Mouse (Mus musculus): ENCODE measurements around the gene Dennd1a. TPM values are rescaled to one million over a fixed set of nuclear protein-coding genes. Genes with fewer than 3 reads are reported as not detected.
A peak's percentile ranks its signal among the peaks of the same experiment; 100 is the strongest.

Dennd1a gene
- polyA plus RNA-seq, 1 experiment from 2014 or later, result 12.2 TPM

DNA sequence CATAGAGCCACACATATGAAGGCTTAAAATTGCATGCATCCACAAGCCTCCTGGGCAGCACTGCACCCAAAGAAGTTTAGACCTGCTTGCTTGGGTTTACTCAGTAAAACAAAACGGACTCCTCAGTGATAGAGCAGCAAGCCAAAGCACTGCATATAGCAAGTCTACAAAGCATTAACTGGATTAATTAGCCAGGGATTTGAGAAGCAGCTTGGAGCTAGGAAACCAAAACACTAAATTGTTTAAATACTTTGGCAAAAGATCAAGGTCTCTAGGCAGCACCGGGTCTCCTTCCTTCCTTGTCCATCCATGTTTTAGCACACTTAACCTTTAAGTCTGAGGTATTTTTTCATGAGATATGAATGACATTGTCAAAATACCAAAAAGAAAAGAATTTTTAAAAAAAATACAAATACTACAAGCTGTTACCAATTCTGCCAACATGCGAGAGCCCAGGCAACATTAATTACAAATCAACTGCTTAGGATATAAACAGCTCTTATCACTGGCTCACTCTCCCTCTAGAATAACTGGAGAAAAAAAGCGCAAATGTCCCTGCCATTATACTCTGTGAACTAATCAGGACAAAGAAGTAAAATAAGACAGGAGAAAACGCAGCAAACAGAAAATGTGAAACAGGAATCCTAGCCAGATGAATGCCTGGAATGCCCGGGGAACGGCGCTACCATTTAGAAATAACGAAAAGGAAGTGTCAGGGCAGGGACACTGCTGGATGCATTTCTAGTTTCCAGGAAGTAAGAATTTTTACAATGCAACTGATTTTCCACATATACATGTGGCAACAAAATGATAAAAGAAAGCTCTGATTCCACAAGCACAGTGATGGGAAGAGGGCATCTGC, 90.8 kb downstream of the Dennd1a start:
- WGBS, result 34% methylated on average over 9 of the region's 9 CpGs
- no peak overlapping the region for H3K9ac ChIP-seq (replicated peaks; ENCODE audit: low read depth, low read length)
- no peak overlapping the region for H3K4me2 ChIP-seq (replicated peaks; ENCODE audit: low read depth, low read length)

DNA sequence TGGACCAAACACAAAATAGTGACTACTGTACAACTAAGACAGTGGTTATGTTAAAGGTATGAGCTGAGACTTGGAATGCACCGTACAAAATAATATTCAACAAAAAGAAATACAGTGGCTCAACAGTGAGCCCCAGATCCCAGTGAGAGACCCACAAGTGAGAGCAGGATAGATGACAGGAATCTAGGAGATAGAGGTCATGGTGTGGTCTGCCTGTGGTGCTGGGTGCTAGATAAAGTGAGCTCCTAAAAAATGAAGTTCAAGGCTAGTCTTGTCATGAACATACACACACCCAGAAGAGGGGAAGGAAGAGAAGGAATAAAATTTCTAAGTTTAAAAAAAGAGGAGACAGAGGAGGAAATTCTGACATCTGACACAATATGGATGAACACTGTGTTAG, 95.2 kb downstream of the Dennd1a start:
- Histone ChIP-seq H3K4me2 (replicated peaks; ENCODE audit: low read depth, low read length) (no peak overlapping the region), H3K4me3 (ENCODE audit: low read depth, low read length) (no peak overlapping the region), H3K9ac (replicated peaks; ENCODE audit: low read depth, low read length) (no peak overlapping the region), H3K27me3 (ENCODE audit: control insufficient read depth, insufficient read depth, low read length) (no peaks in the 10 kb centered on the region), H3K36me3 (ENCODE audit: control insufficient read depth, insufficient read depth, low read length) (no peaks in the 10 kb centered on the region), H3K9me3 (ENCODE audit: control insufficient read depth, low read depth, low read length) (no peaks in the 10 kb centered on the region), H3K27ac (ENCODE audit: low read length) (no peak overlapping the region), H3K4me1 (ENCODE audit: control insufficient read depth, insufficient read depth, low read length) (no peaks in the 10 kb centered on the region)
- 90% methylated on average over 1 of the region's 1 CpGs for WGBS
- peak; percentile 61; the same call in 1 of the 2 replicates for ATAC-seq (ENCODE audit: insufficient number of reproducible peaks, insufficient read depth, low FRiP score, low read depth)

More for the DNA sequence above, 90.8 kb downstream of the Dennd1a start:
- no peaks in the 10 kb centered on the region for H3K27me3 ChIP-seq (ENCODE audit: control insufficient read depth, insufficient read depth, low read length)
- no peaks in the 10 kb centered on the region for H3K4me1 ChIP-seq (ENCODE audit: control insufficient read depth, insufficient read depth, low read length)
- H3K27ac ChIP-seq (ENCODE audit: low read length), result no peak overlapping the region
- H3K36me3 ChIP-seq (ENCODE audit: control insufficient read depth, insufficient read depth, low read length), result no peaks in the 10 kb centered on the region
- no peak overlapping the region for H3K4me3 ChIP-seq (ENCODE audit: low read depth, low read length)
- ATAC-seq (ENCODE audit: insufficient number of reproducible peaks, insufficient read depth, low FRiP score, low read depth), result no peak
- H3K9me3 ChIP-seq (ENCODE audit: control insufficient read depth, low read depth, low read length), result no peaks in the 10 kb centered on the region

DNA sequence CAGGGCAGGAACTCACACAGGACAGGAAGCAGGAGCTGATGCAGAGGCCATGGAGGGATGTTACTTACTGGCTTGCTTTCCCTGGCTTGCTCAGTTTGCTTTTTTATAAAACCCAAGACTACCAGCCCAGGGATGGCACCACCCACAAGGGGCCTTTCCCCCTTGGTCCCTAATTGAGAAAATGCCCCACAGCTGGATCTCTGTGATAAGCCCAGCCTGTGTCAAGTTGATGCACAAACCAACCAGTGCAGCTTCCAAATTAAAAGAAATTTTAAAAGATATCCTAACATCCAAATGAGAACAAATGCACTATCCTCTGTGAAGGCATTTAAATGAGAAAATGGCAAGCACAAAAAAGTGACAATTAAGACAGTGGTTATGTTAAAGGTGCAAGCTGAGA, 95.6 kb downstream of the Dennd1a start:
- Histone ChIP-seq H3K4me1 (ENCODE audit: control insufficient read depth, insufficient read depth, low read length) (no peaks in the 10 kb centered on the region), H3K9me3 (ENCODE audit: control insufficient read depth, low read depth, low read length) (no peaks in the 10 kb centered on the region), H3K9ac (replicated peaks; ENCODE audit: low read depth, low read length) (no peak overlapping the region), H3K27me3 (ENCODE audit: control insufficient read depth, insufficient read depth, low read length) (no peaks in the 10 kb centered on the region), H3K4me3 (ENCODE audit: low read depth, low read length) (no peak overlapping the region), H3K27ac (ENCODE audit: low read length) (no peak overlapping the region), H3K4me2 (replicated peaks; ENCODE audit: low read depth, low read length) (no peak overlapping the region), H3K36me3 (ENCODE audit: control insufficient read depth, insufficient read depth, low read length) (no peaks in the 10 kb centered on the region)
- no peak; the same call in 1 of the 2 replicates for ATAC-seq (ENCODE audit: insufficient number of reproducible peaks, insufficient read depth, low FRiP score, low read depth)

DNA sequence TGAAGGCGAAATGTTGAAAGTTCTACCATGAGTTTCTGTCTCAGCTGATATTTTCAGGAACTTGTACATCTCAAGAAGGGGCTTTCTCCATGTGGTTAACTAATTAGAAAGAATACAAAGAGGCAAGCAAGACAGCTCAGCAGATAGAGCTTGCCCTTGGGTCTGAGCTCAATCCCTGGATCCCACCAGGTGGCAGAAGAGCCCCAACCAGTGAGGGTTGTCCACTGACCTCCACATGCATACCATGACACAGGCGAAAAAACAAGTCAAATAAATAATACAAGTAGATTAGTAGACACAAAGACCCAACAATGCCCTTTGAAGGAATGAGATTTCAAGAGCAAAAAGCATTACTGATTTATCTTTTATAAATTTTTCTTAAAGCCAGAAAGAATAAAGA, 100.8 kb downstream of the Dennd1a start:
- Histone ChIP-seq H3K9me3 (ENCODE audit: control insufficient read depth, low read depth, low read length) (no peaks in the 10 kb centered on the region), H3K4me2 (replicated peaks; ENCODE audit: low read depth, low read length) (no peak overlapping the region), H3K4me3 (ENCODE audit: low read depth, low read length) (no peak overlapping the region), H3K4me1 (ENCODE audit: control insufficient read depth, insufficient read depth, low read length) (no peaks in the 10 kb centered on the region), H3K36me3 (ENCODE audit: control insufficient read depth, insufficient read depth, low read length) (no peaks in the 10 kb centered on the region), H3K27ac (ENCODE audit: low read length) (no peak overlapping the region), H3K9ac (replicated peaks; ENCODE audit: low read depth, low read length) (no peak overlapping the region), H3K27me3 (ENCODE audit: control insufficient read depth, insufficient read depth, low read length) (no peaks in the 10 kb centered on the region)
- no peak for ATAC-seq (ENCODE audit: insufficient number of reproducible peaks, insufficient read depth, low FRiP score, low read depth)
- WGBS, result 78% methylated on average over 2 of the region's 2 CpGs

DNA sequence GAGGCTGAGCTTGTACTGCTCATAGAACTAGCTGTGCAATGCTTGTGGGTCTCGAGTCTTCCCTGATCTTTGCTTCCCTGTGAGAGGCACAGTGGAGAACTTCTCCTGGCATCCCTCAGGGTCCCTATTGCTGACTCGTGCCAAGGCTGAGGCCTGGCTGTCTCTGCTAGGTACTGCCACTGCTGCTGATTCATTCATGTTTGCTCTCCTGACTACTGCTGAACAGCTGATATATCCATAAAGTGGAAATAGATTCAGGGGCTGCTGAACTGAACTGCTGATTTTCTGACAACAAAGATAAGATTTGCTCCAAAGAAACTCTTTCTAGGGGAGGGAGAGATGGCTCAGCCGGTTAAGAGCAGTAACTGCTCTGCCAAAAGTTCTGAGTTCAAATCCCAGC, 102.2 kb downstream of the Dennd1a start:
- WGBS, result 84% methylated on average over 3 of the region's 3 CpGs
- Histone ChIP-seq H3K9ac (replicated peaks; ENCODE audit: low read depth, low read length) (no peak overlapping the region), H3K4me2 (replicated peaks; ENCODE audit: low read depth, low read length) (no peak overlapping the region), H3K27me3 (ENCODE audit: control insufficient read depth, insufficient read depth, low read length) (no peaks in the 10 kb centered on the region), H3K36me3 (ENCODE audit: control insufficient read depth, insufficient read depth, low read length) (no peaks in the 10 kb centered on the region), H3K4me1 (ENCODE audit: control insufficient read depth, insufficient read depth, low read length) (no peaks in the 10 kb centered on the region), H3K4me3 (ENCODE audit: low read depth, low read length) (no peak overlapping the region), H3K9me3 (ENCODE audit: control insufficient read depth, low read depth, low read length) (no peaks in the 10 kb centered on the region), H3K27ac (ENCODE audit: low read length) (no peak overlapping the region)
- no peak for ATAC-seq (ENCODE audit: insufficient number of reproducible peaks, insufficient read depth, low FRiP score, low read depth)

- H3K4me3 ChIP-seq (ENCODE audit: low read depth, low read length), result no peak overlapping the region
- WGBS, result 64% methylated on average over 1 of the region's 1 CpGs
- H3K27ac ChIP-seq (ENCODE audit: low read length), result no peak overlapping the region
- H3K9ac ChIP-seq (replicated peaks; ENCODE audit: low read depth, low read length), result no peak overlapping the region
- no peaks in the 10 kb centered on the region for H3K4me1 ChIP-seq (ENCODE audit: control insufficient read depth, insufficient read depth, low read length)
- no peaks in the 10 kb centered on the region for H3K9me3 ChIP-seq (ENCODE audit: control insufficient read depth, low read depth, low read length)
- H3K36me3 ChIP-seq (ENCODE audit: control insufficient read depth, insufficient read depth, low read length), result no peaks in the 10 kb centered on the region
- H3K4me2 ChIP-seq (replicated peaks; ENCODE audit: low read depth, low read length), result no peak overlapping the region
- H3K27me3 ChIP-seq (ENCODE audit: control insufficient read depth, insufficient read depth, low read length), result no peaks in the 10 kb centered on the region
- no peak for ATAC-seq (ENCODE audit: insufficient number of reproducible peaks, insufficient read depth, low FRiP score, low read depth)
These were observed 103.3 kb downstream of the Dennd1a start for GRCm38 (mm10) chr2:38183881-38184280.

DNA sequence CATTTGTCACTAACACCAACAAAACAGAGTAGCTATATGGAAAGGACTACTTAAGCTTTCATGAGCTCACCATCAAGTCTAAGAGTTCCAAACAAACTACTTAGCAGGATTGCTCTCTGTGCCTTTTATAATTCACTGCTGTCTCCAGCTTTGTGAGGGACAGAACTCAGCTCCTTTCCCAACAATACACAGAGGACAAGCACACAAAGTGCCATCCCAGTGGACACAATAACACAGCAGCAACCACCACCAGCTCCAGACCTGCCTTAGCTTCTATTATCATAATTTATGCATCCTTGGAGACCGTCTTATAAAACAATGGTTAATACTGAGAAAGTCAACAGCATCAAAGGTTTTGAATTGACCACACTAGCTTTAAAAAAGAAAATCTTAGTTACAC, 104.9 kb downstream of the Dennd1a start:
- H3K27ac ChIP-seq (ENCODE audit: low read length), result no peak overlapping the region
- peaks cover 5% of the 10 kb centered on the region for H3K4me1 ChIP-seq (ENCODE audit: control insufficient read depth, insufficient read depth, low read length)
- no peak overlapping the region for H3K9ac ChIP-seq (replicated peaks; ENCODE audit: low read depth, low read length)
- H3K36me3 ChIP-seq (ENCODE audit: control insufficient read depth, insufficient read depth, low read length), result no peaks in the 10 kb centered on the region
- WGBS, result 83% methylated on average over 1 of the region's 1 CpGs
- H3K27me3 ChIP-seq (ENCODE audit: control insufficient read depth, insufficient read depth, low read length), result no peaks in the 10 kb centered on the region
- ATAC-seq (ENCODE audit: insufficient number of reproducible peaks, insufficient read depth, low FRiP score, low read depth), result no peak
- H3K9me3 ChIP-seq (ENCODE audit: control insufficient read depth, low read depth, low read length), result no peaks in the 10 kb centered on the region
- H3K4me3 ChIP-seq (ENCODE audit: low read depth, low read length), result no peak overlapping the region
- no peak overlapping the region for H3K4me2 ChIP-seq (replicated peaks; ENCODE audit: low read depth, low read length)

- no peak for ATAC-seq (ENCODE audit: insufficient number of reproducible peaks, insufficient read depth, low FRiP score, low read depth)
- Histone ChIP-seq H3K9ac (replicated peaks; ENCODE audit: low read depth, low read length) (no peak overlapping the region), H3K27me3 (ENCODE audit: control insufficient read depth, insufficient read depth, low read length) (no peaks in the 10 kb centered on the region), H3K27ac (ENCODE audit: low read length) (no peak overlapping the region), H3K4me2 (replicated peaks; ENCODE audit: low read depth, low read length) (no peak overlapping the region), H3K9me3 (ENCODE audit: control insufficient read depth, low read depth, low read length) (no peaks in the 10 kb centered on the region), H3K4me1 (ENCODE audit: control insufficient read depth, insufficient read depth, low read length) (peaks cover 6% of the 10 kb centered on the region), H3K36me3 (ENCODE audit: control insufficient read depth, insufficient read depth, low read length) (no peaks in the 10 kb centered on the region), H3K4me3 (ENCODE audit: low read depth, low read length) (no peak overlapping the region)
These were observed 109.6 kb downstream of the Dennd1a start for GRCm38 (mm10) chr2:38177583-38177978.

All from stomach, embryonic 14.5 days (tissue).